Mouse (Mus musculus) E14TG2a.4 (cell line): Measurements from ENCODE around the gene Sv2b.

Source experiments
- CTCF ChIP-seq: conservative IDR thresholded peaks from 2 replicates; pipeline ENCODE4 v1.5.1; 2014; ENCODE audit warnings: low read length
- NANOG ChIP-seq: IDR thresholded peaks from 2 replicates; pipeline ENCODE4 v1.6.1; 2014; ENCODE audit warnings: borderline replicate concordance, low read length, mixed read lengths
- POU5F1 ChIP-seq: IDR thresholded peaks from 2 replicates; pipeline ENCODE4 v1.6.1; 2014; ENCODE audit warnings: low read length, borderline replicate concordance

- no peak for TF ChIP-seq CTCF
- no peak for TF ChIP-seq NANOG
- TF ChIP-seq POU5F1 = no peak
These were observed 88.8 kb downstream of the Sv2b start for GRCm38 (mm10) chr7:75220296-75220695.
